Mouse (Mus musculus): ENCODE measurements around the gene Abhd17a. TPM values are rescaled to one million over a fixed set of nuclear protein-coding genes. Genes with fewer than 3 reads are reported as not detected.

Gene Abhd17a
- total and polyA plus RNA-seq, 2 experiments, result 45.7 to 194 TPM

- no peaks in the 10 kb centered on the region for H3K36me3 ChIP-seq (ENCODE audit: control insufficient read depth, insufficient read depth, low read length)
- peak overlapping the region; percentile 20 for H3K9ac ChIP-seq (ENCODE audit: low read depth, low read length)
- 61% methylated on average over 12 of the region's 12 CpGs for WGBS
- H3K27me3 ChIP-seq (ENCODE audit: control insufficient read depth, insufficient read depth, low read length), result no peaks in the 10 kb centered on the region
- TF ChIP-seq CTCF (IDR thresholded peaks at IDR 0.05; ENCODE audit: low read depth, low read length), result no peak
- TF ChIP-seq POLR2A (IDR thresholded peaks at IDR 0.05; ENCODE audit: extremely low read depth, insufficient read depth, low read length), result no peak
- H3K79me2 ChIP-seq (ENCODE audit: control insufficient read depth, insufficient read depth, low read length), result peaks cover 42% of the 10 kb centered on the region
- DNase-seq (ENCODE audit: extremely low read depth, low read depth, low spot score), result no peak
- H3K4me1 ChIP-seq (ENCODE audit: control insufficient read depth, insufficient read depth, low read length), result peaks cover 27% of the 10 kb centered on the region
- H3K27ac ChIP-seq (replicated peaks; ENCODE audit: insufficient read depth, low read depth, low read length), result peak overlapping the region; percentile 69
- no peak overlapping the region for H3K4me3 ChIP-seq (ENCODE audit: insufficient read depth, low read depth, low read length)
Observed at GRCm38 (mm10) chr10:80584642-80585552, 5.2 kb downstream of the Abhd17a start.

- TF ChIP-seq POLR2A (IDR thresholded peaks at IDR 0.05; ENCODE audit: extremely low read depth, insufficient read depth, low read length), result no peak
- TF ChIP-seq CTCF (IDR thresholded peaks at IDR 0.05; ENCODE audit: low read depth, low read length), result no peak
- no peaks in the 10 kb centered on the region for H3K36me3 ChIP-seq (ENCODE audit: control insufficient read depth, insufficient read depth, low read length)
- no peak overlapping the region for H3K4me3 ChIP-seq (ENCODE audit: insufficient read depth, low read depth, low read length)
- H3K27ac ChIP-seq (replicated peaks; ENCODE audit: insufficient read depth, low read depth, low read length), result peak overlapping the region; percentile 69
- H3K9ac ChIP-seq (ENCODE audit: low read depth, low read length), result no peak overlapping the region
- DNase-seq (ENCODE audit: extremely low read depth, low read depth, low spot score), result peak; percentile 86
- 32% methylated on average over 12 of the region's 12 CpGs for WGBS
- peaks cover 26% of the 10 kb centered on the region for H3K4me1 ChIP-seq (ENCODE audit: control insufficient read depth, insufficient read depth, low read length)
- H3K27me3 ChIP-seq (ENCODE audit: control insufficient read depth, insufficient read depth, low read length), result no peaks in the 10 kb centered on the region
- H3K79me2 ChIP-seq (ENCODE audit: control insufficient read depth, insufficient read depth, low read length), result peaks cover 33% of the 10 kb centered on the region
Observed at GRCm38 (mm10) chr10:80584045-80584488, 6.1 kb downstream of the Abhd17a start.

GRCm38 (mm10) chr10:80583047-80583446 is 7.1 kb downstream of the Abhd17a start:
- 85% methylated on average over 5 of the region's 5 CpGs for WGBS
- DNase-seq (ENCODE audit: extremely low read depth, low read depth, low spot score), result no peak
- TF ChIP-seq CTCF (IDR thresholded peaks at IDR 0.05; ENCODE audit: low read depth, low read length), result no peak
- no peak for TF ChIP-seq POLR2A (IDR thresholded peaks at IDR 0.05; ENCODE audit: extremely low read depth, insufficient read depth, low read length)
- Histone ChIP-seq H3K27me3 (ENCODE audit: control insufficient read depth, insufficient read depth, low read length) (no peaks in the 10 kb centered on the region), H3K4me3 (ENCODE audit: insufficient read depth, low read depth, low read length) (no peak overlapping the region), H3K27ac (replicated peaks; ENCODE audit: insufficient read depth, low read depth, low read length) (no peak overlapping the region), H3K9ac (ENCODE audit: low read depth, low read length) (no peak overlapping the region), H3K79me2 (ENCODE audit: control insufficient read depth, insufficient read depth, low read length) (peaks cover 23% of the 10 kb centered on the region), H3K4me1 (ENCODE audit: control insufficient read depth, insufficient read depth, low read length) (peaks cover 21% of the 10 kb centered on the region), H3K36me3 (ENCODE audit: control insufficient read depth, insufficient read depth, low read length) (no peaks in the 10 kb centered on the region)

GRCm38 (mm10) chr10:80578911-80579310 is 11.2 kb downstream of the Abhd17a start:
- peaks cover 16% of the 10 kb centered on the region for H3K79me2 ChIP-seq (ENCODE audit: control insufficient read depth, insufficient read depth, low read length)
- peak; percentile 78 for DNase-seq (ENCODE audit: extremely low read depth, low read depth, low spot score)
- TF ChIP-seq POLR2A (IDR thresholded peaks at IDR 0.05; ENCODE audit: extremely low read depth, insufficient read depth, low read length) (no peak), CTCF (IDR thresholded peaks at IDR 0.05; ENCODE audit: low read depth, low read length) (peak; percentile 63)
- peak overlapping the region; percentile 7 for H3K27ac ChIP-seq (replicated peaks; ENCODE audit: insufficient read depth, low read depth, low read length)
- 7% methylated on average over 8 of the region's 8 CpGs for WGBS
- peak overlapping the region; percentile 48 for H3K9ac ChIP-seq (ENCODE audit: low read depth, low read length)
- H3K4me3 ChIP-seq (ENCODE audit: insufficient read depth, low read depth, low read length), result no peak overlapping the region
- H3K36me3 ChIP-seq (ENCODE audit: control insufficient read depth, insufficient read depth, low read length), result no peaks in the 10 kb centered on the region
- no peaks in the 10 kb centered on the region for H3K27me3 ChIP-seq (ENCODE audit: control insufficient read depth, insufficient read depth, low read length)
- H3K4me1 ChIP-seq (ENCODE audit: control insufficient read depth, insufficient read depth, low read length), result peaks cover 11% of the 10 kb centered on the region

DNA sequence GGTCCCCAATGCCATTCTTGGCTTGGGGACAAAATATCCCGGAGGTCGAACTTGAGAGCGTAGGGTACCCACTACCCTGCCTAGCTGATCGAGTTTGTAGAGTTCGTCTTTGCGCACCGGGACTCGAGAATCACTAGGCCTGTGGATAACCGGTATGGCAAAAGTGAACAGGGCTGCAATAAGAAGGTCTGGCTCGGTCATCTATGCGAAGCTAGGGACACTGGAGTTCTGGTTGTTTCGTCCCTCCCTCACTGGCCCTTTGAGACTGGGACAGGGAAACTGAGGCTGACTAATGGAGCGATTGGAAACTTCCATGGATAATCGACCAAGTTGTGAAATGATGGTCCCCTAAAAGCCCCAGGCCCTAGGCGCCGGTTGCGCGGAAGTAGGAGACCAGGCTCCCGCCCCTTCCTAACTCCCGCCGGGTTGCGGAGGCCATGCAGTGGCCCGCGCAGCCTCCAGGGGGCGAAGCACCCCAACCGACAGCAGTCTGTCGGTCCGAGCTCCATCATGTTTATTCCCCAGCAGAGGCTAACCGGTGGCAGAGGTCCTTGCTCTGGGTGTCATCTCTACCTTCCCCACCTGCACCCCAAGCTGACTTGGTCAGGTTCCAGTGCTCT is 11.9 kb downstream of the Abhd17a start:
- no peak for TF ChIP-seq POLR2A (IDR thresholded peaks at IDR 0.05; ENCODE audit: extremely low read depth, insufficient read depth, low read length)
- peak; percentile 93 for TF ChIP-seq CTCF (IDR thresholded peaks at IDR 0.05; ENCODE audit: low read depth, low read length)
- Histone ChIP-seq H3K9ac (ENCODE audit: low read depth, low read length) (peak overlapping the region; percentile 44), H3K4me3 (ENCODE audit: insufficient read depth, low read depth, low read length) (peak overlapping the region; percentile 83), H3K4me1 (ENCODE audit: control insufficient read depth, insufficient read depth, low read length) (peaks cover 9% of the 10 kb centered on the region), H3K36me3 (ENCODE audit: control insufficient read depth, insufficient read depth, low read length) (no peaks in the 10 kb centered on the region), H3K27me3 (ENCODE audit: control insufficient read depth, insufficient read depth, low read length) (no peaks in the 10 kb centered on the region), H3K27ac (replicated peaks; ENCODE audit: insufficient read depth, low read depth, low read length) (peak overlapping the region; percentile 66), H3K79me2 (ENCODE audit: control insufficient read depth, insufficient read depth, low read length) (peaks cover 16% of the 10 kb centered on the region)
- under 1% methylated on average over 29 of the region's 29 CpGs for WGBS
- DNase-seq (ENCODE audit: extremely low read depth, low read depth, low spot score), result peak; percentile 60

Data from liver, adult 2 months (tissue).